Mouse (Mus musculus) hindbrain, embryonic 11.5 days (tissue): Measurements from ENCODE around the gene Chrna1. TPM values are rescaled to one million over a fixed set of nuclear protein-coding genes. Genes with fewer than 3 reads are reported as not detected.

Experiments
- ATAC-seq: fragments of 200-750 bp; cut with Nextera tagmentation; 2 replicates; pipeline ENCODE4 v1.8.0; 2017; ENCODE audit warnings: mild to moderate bottlenecking, moderate TSS enrichment, moderate library complexity; ENCODE audit not compliant: low FRiP score
- DNase-seq: peaks from one replicate; pipeline ENCODE4 v3.0.0-alpha.2; 2015; ENCODE audit warnings: low spot score
- H3K27ac ChIP-seq: fragments of 300-500 bp; sonication (generic); 2 replicates; pipeline ENCODE4 v1.5.1; 2014; ENCODE audit warnings: mild to moderate bottlenecking, low read depth, low read length
- H3K27me3 ChIP-seq: fragments of 300-500 bp; sonication (generic); 2 replicates; pipeline ENCODE4 v1.6.1; 2014; ENCODE audit warnings: mild to moderate bottlenecking, low read length, moderate library complexity, mixed read lengths; ENCODE audit not compliant: control insufficient read depth, insufficient read depth
- H3K36me3 ChIP-seq: fragments of 300-500 bp; sonication (generic); 2 replicates; pipeline ENCODE4 v1.6.1; 2014; ENCODE audit warnings: mild to moderate bottlenecking, low read length, moderate library complexity, mixed read lengths; ENCODE audit not compliant: control insufficient read depth, insufficient read depth
- H3K4me1 ChIP-seq: fragments of 300-500 bp; sonication (generic); replicated peaks from 2 replicates; pipeline ENCODE4 v1.6.1; 2014; ENCODE audit warnings: low read length, mixed read lengths; ENCODE audit not compliant: control insufficient read depth, insufficient read depth
- H3K4me2 ChIP-seq: fragments of 300-500 bp; sonication (generic); replicated peaks from 2 replicates; pipeline ENCODE4 v1.6.1; 2014; ENCODE audit warnings: mild to moderate bottlenecking, low read depth, low read length
- H3K4me3 ChIP-seq: fragments of 300-500 bp; sonication (generic); 2 replicates; pipeline ENCODE4 v1.5.1; 2014; ENCODE audit warnings: low read depth, low read length
- H3K9ac ChIP-seq: fragments of 300-500 bp; sonication (generic); 2 replicates; pipeline ENCODE4 v1.6.1; 2014; ENCODE audit warnings: low read depth, low read length
- H3K9me3 ChIP-seq: fragments of 300-500 bp; sonication (generic); 2 replicates; pipeline ENCODE4 v1.6.1; 2016; ENCODE audit warnings: low read length; ENCODE audit not compliant: control insufficient read depth
- WGBS: fragments of 180-500 bp; shearing (Covaris S2); extraction: QIAGEN DNeasy Blood & Tissue Kit; methylation state at CpG from one replicate; pipeline ENCODE4 v1.1.7; 2014; 5-methylcytosine and 5-hydroxymethylcytosine counted together
- polyA plus RNA-seq: library from polyadenylated mRNA; unstranded; fragments of >200 nt; fragmentation: Nextera tagmentation; extraction: Ambion mirVana; gene quantifications from 2 replicates; pipeline ENCODE4 v1.2.1, GENCODE M21; 2014

Gene Chrna1
- polyA plus RNA-seq, 1 experiment from 2014 or later: 0.51 TPM

DNA sequence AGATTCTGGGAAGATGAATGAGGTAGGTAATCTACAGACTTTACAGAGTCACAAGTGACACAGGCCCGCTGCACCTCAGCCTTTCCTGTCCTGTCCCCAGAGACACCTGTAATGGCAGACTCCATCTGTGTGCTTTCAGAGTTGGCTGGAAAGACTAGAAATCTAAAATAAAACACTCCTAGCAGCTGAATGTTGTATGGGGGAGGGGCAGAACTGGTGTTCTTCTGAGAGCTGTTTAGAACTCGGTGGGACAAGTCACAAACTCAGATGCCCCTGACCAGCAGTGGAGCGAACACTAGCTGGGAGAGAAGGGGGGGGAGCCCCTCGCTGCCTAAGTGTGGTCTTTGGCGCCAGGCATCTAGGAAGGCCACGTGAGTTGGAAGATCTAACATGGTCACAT, 8.2 kb downstream of the Chrna1 start:
- no peak overlapping the region for H3K27ac ChIP-seq
- H3K36me3 ChIP-seq: no peaks in the 10 kb centered on the region
- WGBS: 75% methylated on average over 6 of the region's 6 CpGs
- H3K4me1 ChIP-seq: no peaks in the 10 kb centered on the region
- no peak overlapping the region for H3K9ac ChIP-seq
- DNase-seq: no peak
- H3K4me3 ChIP-seq: no peak overlapping the region
- peak; percentile 34; the same call in 1 of the 2 replicates for ATAC-seq
- no peak overlapping the region for H3K4me2 ChIP-seq
- no peaks in the 10 kb centered on the region for H3K27me3 ChIP-seq
- H3K9me3 ChIP-seq: no peaks in the 10 kb centered on the region

DNA sequence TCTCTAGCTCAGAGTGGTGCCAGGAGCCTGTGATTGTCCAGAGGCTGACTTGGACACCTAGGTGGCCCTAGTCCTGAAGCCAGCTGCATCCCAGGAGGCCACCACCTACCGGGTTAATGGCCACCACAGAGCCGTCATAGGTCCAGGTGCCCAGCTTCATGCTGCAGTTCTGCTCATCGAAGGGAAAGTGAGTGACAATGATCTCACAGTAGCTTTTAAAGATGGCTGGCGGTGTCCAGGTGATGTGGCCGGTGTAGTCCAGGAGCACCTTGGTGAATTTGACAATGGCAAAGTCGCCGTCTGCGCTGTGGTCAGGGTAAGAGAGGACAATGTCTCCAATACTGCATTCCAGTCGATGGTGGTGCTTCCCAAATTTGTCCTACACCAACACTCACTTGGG, 8.8 kb downstream of the Chrna1 start:
- H3K27me3 ChIP-seq: no peaks in the 10 kb centered on the region
- no peak overlapping the region for H3K9ac ChIP-seq
- no peaks in the 10 kb centered on the region for H3K9me3 ChIP-seq
- DNase-seq: no peak
- H3K27ac ChIP-seq: no peak overlapping the region
- no peak for ATAC-seq
- H3K4me1 ChIP-seq: no peaks in the 10 kb centered on the region
- no peaks in the 10 kb centered on the region for H3K36me3 ChIP-seq
- H3K4me2 ChIP-seq: no peak overlapping the region
- H3K4me3 ChIP-seq: no peak overlapping the region
- 95% methylated on average over 9 of the region's 9 CpGs for WGBS

- Histone ChIP-seq H3K9ac (no peak overlapping the region), H3K4me3 (no peak overlapping the region), H3K27ac (no peak overlapping the region), H3K36me3 (no peaks in the 10 kb centered on the region), H3K4me2 (no peak overlapping the region), H3K9me3 (no peaks in the 10 kb centered on the region), H3K27me3 (no peaks in the 10 kb centered on the region), H3K4me1 (no peaks in the 10 kb centered on the region)
- DNase-seq: peak; percentile 78
- 26% methylated on average over 8 of the region's 8 CpGs for WGBS
- no peak for ATAC-seq
These were observed 13.0 kb downstream of the Chrna1 start for GRCm38 (mm10) chr2:73566989-73567605.

- Histone ChIP-seq H3K27ac (no peak overlapping the region), H3K27me3 (no peaks in the 10 kb centered on the region), H3K4me3 (no peak overlapping the region), H3K4me2 (no peak overlapping the region), H3K4me1 (no peaks in the 10 kb centered on the region), H3K9me3 (no peaks in the 10 kb centered on the region), H3K9ac (no peak overlapping the region), H3K36me3 (no peaks in the 10 kb centered on the region)
- no peak for ATAC-seq
- peak; percentile 52 for DNase-seq
- 14% methylated on average over 7 of the region's 7 CpGs for WGBS
These were observed 14.0 kb downstream of the Chrna1 start for GRCm38 (mm10) chr2:73566162-73566561.

DNA sequence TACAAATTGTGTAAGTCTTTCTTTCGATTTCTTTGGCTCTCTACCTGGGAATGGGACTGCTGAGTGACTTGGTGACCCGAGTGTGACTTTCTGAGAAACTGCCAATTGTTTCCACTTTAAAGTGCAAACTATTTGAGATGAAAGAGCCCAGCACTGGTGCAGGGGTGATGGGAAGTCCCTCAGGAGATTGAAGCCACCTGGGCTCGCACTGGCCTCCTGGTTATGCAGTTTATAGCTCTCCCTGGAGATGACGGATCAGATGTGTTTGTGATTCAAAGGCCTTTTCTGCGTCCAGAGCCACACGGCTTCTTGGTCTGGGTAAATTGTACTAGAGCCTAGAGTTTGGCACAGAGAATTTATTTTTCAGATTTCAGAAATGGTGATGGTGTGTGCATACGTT, 16.4 kb downstream of the Chrna1 start:
- no peak for DNase-seq
- 73% methylated on average over 7 of the region's 7 CpGs for WGBS
- ATAC-seq: no peak
- no peak overlapping the region for H3K9ac ChIP-seq
- H3K9me3 ChIP-seq: no peaks in the 10 kb centered on the region
- H3K4me1 ChIP-seq: no peaks in the 10 kb centered on the region
- no peaks in the 10 kb centered on the region for H3K36me3 ChIP-seq
- no peaks in the 10 kb centered on the region for H3K27me3 ChIP-seq
- no peak overlapping the region for H3K4me3 ChIP-seq
- H3K4me2 ChIP-seq: no peak overlapping the region
- no peak overlapping the region for H3K27ac ChIP-seq

DNA sequence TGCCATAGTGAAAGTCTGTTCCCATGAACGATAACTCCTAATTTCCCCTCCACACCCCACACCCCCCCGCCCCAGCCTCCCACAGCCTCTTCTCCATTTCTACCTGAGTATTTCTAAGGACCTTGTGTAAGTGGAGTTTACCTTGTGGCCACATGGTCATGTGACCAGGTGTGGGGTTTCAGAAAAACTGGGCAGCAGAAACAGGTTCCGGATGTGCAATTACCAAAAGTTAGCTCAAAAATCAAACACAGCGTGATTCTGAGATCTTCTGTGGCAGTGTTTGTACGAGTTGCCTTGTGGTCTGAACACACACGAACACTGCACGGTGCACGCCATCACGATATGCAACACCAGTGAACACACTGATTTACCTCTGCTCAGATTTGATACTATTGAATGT, 17.5 kb downstream of the Chrna1 start:
- ATAC-seq (no peak), DNase-seq (no peak)
- Histone ChIP-seq H3K4me1 (no peaks in the 10 kb centered on the region), H3K9me3 (no peaks in the 10 kb centered on the region), H3K27me3 (no peaks in the 10 kb centered on the region), H3K4me2 (no peak overlapping the region), H3K4me3 (no peak overlapping the region), H3K27ac (no peak overlapping the region), H3K9ac (no peak overlapping the region), H3K36me3 (no peaks in the 10 kb centered on the region)
- 90% methylated on average over 9 of the region's 9 CpGs for WGBS

DNA sequence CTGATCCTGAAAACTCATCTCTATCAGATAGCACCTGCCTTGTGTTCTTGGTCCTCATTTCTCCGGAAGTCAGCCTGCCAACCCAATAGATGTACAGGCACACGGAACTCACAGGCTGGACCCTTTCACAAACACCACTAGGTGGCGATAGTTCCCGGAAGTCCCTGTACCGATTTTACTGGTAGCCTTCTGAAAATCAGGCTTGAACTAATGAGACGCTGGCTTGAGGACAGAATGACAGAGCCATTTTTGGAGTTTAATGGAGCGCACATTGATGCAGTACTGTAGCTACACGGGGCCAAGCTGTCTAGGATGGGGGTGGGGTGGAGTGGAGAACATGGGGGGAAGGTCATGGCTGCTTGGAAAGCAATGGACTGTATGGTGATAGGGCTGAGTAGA, 18.5 kb downstream of the Chrna1 start:
- WGBS: 7% methylated on average over 8 of the region's 8 CpGs
- ATAC-seq (peak; percentile 78), DNase-seq (peak; percentile 83)
- no peak overlapping the region for H3K27ac ChIP-seq
- no peaks in the 10 kb centered on the region for H3K9me3 ChIP-seq
- peak overlapping the region; percentile 38 for H3K4me3 ChIP-seq
- H3K36me3 ChIP-seq: no peaks in the 10 kb centered on the region
- H3K4me2 ChIP-seq: peak overlapping the region; percentile 63
- no peaks in the 10 kb centered on the region for H3K4me1 ChIP-seq
- no peak overlapping the region for H3K9ac ChIP-seq
- no peaks in the 10 kb centered on the region for H3K27me3 ChIP-seq

- DNase-seq: peak; percentile 54
- Histone ChIP-seq H3K4me3 (peak overlapping the region; percentile 38), H3K4me2 (peak overlapping the region; percentile 63), H3K36me3 (no peaks in the 10 kb centered on the region), H3K27ac (no peak overlapping the region), H3K9me3 (no peaks in the 10 kb centered on the region), H3K4me1 (no peaks in the 10 kb centered on the region), H3K9ac (peak overlapping the region; percentile 3; the same call in 1 of the 2 replicates), H3K27me3 (no peaks in the 10 kb centered on the region)
- 2% methylated on average over 20 of the region's 23 CpGs for WGBS
- peak; percentile 74 for ATAC-seq
These were observed 19.1 kb downstream of the Chrna1 start for GRCm38 (mm10) chr2:73560899-73561664.

DNA sequence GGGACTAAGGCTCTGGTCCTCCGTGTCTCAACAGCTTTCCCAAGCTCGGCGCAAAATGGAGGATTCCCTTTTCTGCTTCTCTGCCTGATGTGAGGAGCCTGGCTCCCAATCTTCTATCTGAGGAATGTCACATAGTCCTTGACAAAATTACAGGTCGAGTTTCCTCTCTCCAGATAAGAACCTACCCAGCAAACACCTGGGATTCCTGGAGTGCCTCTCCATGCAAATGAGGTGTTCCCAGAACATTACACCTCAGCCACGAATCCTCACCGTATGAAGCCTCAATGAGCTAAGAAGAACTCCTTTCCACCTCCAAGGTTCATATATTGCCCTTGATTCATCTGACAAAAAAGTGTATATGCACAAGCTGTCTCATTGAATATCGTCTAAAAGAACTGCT, 19.7 kb downstream of the Chrna1 start:
- no peaks in the 10 kb centered on the region for H3K27me3 ChIP-seq
- WGBS: 40% methylated on average over 7 of the region's 7 CpGs
- H3K4me1 ChIP-seq: no peaks in the 10 kb centered on the region
- no peaks in the 10 kb centered on the region for H3K9me3 ChIP-seq
- no peak overlapping the region for H3K9ac ChIP-seq
- H3K4me2 ChIP-seq: peak overlapping the region; percentile 63
- no peaks in the 10 kb centered on the region for H3K36me3 ChIP-seq
- no peak for ATAC-seq
- H3K27ac ChIP-seq: no peak overlapping the region
- DNase-seq: no peak
- H3K4me3 ChIP-seq: peak overlapping the region; percentile 38
